Mouse (Mus musculus) CD4-positive, CD25-positive, alpha-beta regulatory T cell, adult 9 weeks (primary cell): ENCODE data around the gene Pde1c. TPM values are rescaled to one million over a fixed set of nuclear protein-coding genes. Genes with fewer than 3 reads are reported as not detected.

Experiments
- polyA plus RNA-seq: library from polyadenylated mRNA; unstranded; fragments of 100-300 nt; shearing (Covaris generic); gene quantifications from one replicate; pipeline ENCODE4 v1.2.1, GENCODE M21; 2017

The Pde1c gene
- 0.22 TPM for polyA plus RNA-seq

GRCm38 (mm10) chr6:56568470-56569372, at the start of gene Pde1c:
Gene Pde1c (minus strand): TSS chr6:56569103.

Other genes with a start within 250 kb of the Pde1c start
- gene Lsm5, start 135.6 kb upstream of the Pde1c start, polyA plus RNA-seq, result 123 TPM
- 13.4 TPM for gene Avl9, start 145.8 kb upstream of the Pde1c start, polyA plus RNA-seq
- gene Kbtbd2, start 228.7 kb upstream of the Pde1c start, polyA plus RNA-seq, result 20.4 TPM